ENCODE assay signal across 21 mouse cellular contexts in the genomic region with DNA sequence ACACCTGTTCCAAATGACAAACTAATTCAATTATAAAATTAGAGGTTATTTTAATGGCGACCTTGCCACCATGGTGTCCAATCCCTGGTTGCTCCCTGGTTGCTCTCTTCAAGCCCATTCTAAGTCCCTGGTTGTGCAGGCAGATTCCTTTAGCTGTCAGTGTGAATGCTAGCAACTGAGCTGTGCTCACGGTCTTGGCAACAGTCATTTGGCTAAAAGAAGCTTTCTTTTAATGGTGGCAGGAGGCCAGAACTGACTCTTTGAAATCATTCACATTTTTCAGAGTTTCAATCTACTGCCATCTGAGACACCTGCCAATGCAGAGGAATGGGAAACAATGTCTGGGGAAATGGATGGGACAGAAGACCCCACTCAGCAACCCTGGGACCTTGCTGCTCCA. TPM values are rescaled to one million over a fixed set of nuclear protein-coding genes. Genes with fewer than 3 reads are reported as not detected.
DNase-seq lines count a peak whose midpoint lies in the region; ATAC-seq lines count a peak whose summit lies in the region.
"Had no signal": no experiment of that assay in that cellular context is flagged by ENCODE, and none has a peak within 500 bp of the region (broad histone marks: within the 10 kb centered on the region; RNA-seq: fewer than 3 reads in every experiment).

No protein-coding gene starts in this region.

- H3K9ac ChIP-seq in forebrain, embryonic 15.5 days (replicated peaks) = no peak overlapping the region
- H3K9ac ChIP-seq in forebrain, embryonic 13.5 days = no peak overlapping the region
- H3K9ac ChIP-seq: neural tube, embryonic 13.5 days had no signal

- H3K9me3 ChIP-seq in forebrain, embryonic 15.5 days = no peaks in the 10 kb centered on the region
- no peaks in the 10 kb centered on the region; the same call in 1 of the 2 replicates for H3K9me3 ChIP-seq in forebrain, embryonic 13.5 days (replicated peaks)

- DNase-seq in layer of hippocampus, adult 9-11 months = peak; percentile 34
- no peak for DNase-seq in layer of hippocampus, adult 11-12 months (ENCODE audit: low spot score)
- DNase-seq in right cerebral cortex, postnatal 36 days (ENCODE audit: low spot score in 2 of 2) = peak; percentile 7 to 13
- no peak for DNase-seq in right cerebral cortex, adult 18-20 months
- peak; percentile 42 for DNase-seq in telencephalon, adult 2 months (ENCODE audit: low read depth, low spot score)
- DNase-seq in kidney, postnatal 4 days = no peak
- DNase-seq: cerebellum, postnatal 25 days; embryo, embryonic 11 days; gastrocnemius, postnatal 25 days; lung, adult 2 months; thymus, postnatal 14 days had no signal

- ATAC-seq in forebrain, embryonic 15.5 days (replicated peaks) = 0 out of 2 replicates have a peak, but pooled peaks have one; percentile 60
- no peak for ATAC-seq in forebrain, embryonic 13.5 days
- ATAC-seq: intestine, postnatal 0 days had no signal

- H3K4me2 ChIP-seq in forebrain, embryonic 15.5 days (replicated peaks) = no peak overlapping the region
- no peak overlapping the region for H3K4me2 ChIP-seq in forebrain, embryonic 13.5 days
- H3K4me2 ChIP-seq: liver, embryonic 11.5 days; neural tube, embryonic 13.5 days had no signal

- no peaks in the 10 kb centered on the region for H3K27me3 ChIP-seq in forebrain, embryonic 15.5 days
- H3K27me3 ChIP-seq in forebrain, embryonic 13.5 days = no peaks in the 10 kb centered on the region
- H3K27me3 ChIP-seq: CH12.LX; megakaryocyte, embryonic 14.5 days; neural tube, embryonic 13.5 days had no signal

- no peaks in the 10 kb centered on the region for H3K36me3 ChIP-seq in forebrain, embryonic 15.5 days
- H3K36me3 ChIP-seq in forebrain, embryonic 13.5 days (ENCODE audit: poor library complexity, severe bottlenecking) = no peaks in the 10 kb centered on the region
- H3K36me3 ChIP-seq: neural tube, embryonic 13.5 days had no signal

- no peak overlapping the region for H3K4me3 ChIP-seq in forebrain, embryonic 15.5 days
- H3K4me3 ChIP-seq in forebrain, embryonic 13.5 days = no peak overlapping the region
- H3K4me3 ChIP-seq: layer of hippocampus, adult 2 months; megakaryocyte, embryonic 14.5 days; neural tube, embryonic 13.5 days had no signal

- WGBS in forebrain, embryonic 15.5 days = 54% methylated on average over 2 of the region's 2 CpGs
- WGBS in forebrain, embryonic 13.5 days = 60% methylated on average over 2 of the region's 2 CpGs

- H3K27ac ChIP-seq in forebrain, embryonic 15.5 days (replicated peaks) = no peak overlapping the region
- H3K27ac ChIP-seq in forebrain, embryonic 13.5 days = no peak overlapping the region
- H3K27ac ChIP-seq: layer of hippocampus, adult 2 months; neural tube, embryonic 13.5 days; stomach, postnatal 0 days had no signal

- peaks cover 7% of the 10 kb centered on the region for H3K4me1 ChIP-seq in forebrain, embryonic 15.5 days
- H3K4me1 ChIP-seq in forebrain, embryonic 13.5 days = no peaks in the 10 kb centered on the region
- H3K4me1 ChIP-seq: megakaryocyte, embryonic 14.5 days; neural tube, embryonic 13.5 days had no signal

RNA-seq across cellular contexts. Expression of gene Iyd, which starts 43.2 kb away (rescaled TPM):
- polyA plus RNA-seq in forebrain, embryonic 15.5 days (2015; fragmentation: Nextera tagmentation; extraction: Ambion mirVana) = 0.46 and 0.51 TPM in 2 replicates
- polyA plus RNA-seq in forebrain, embryonic 13.5 days (2015; fragmentation: Nextera tagmentation; extraction: Ambion mirVana) = 0.24 and 0.37 TPM in 2 replicates
- polyA plus RNA-seq: limb, embryonic 11.5 days had no signal

Comparison
In these comparisons a context has a peak if more than half of its experiments do, and no peak if none do; other contexts are left out.
1. DNase-seq: peak in layer of hippocampus, adult 9-11 months (single experiment), right cerebral cortex, postnatal 36 days (2 of 2) and telencephalon, adult 2 months (single experiment); none in layer of hippocampus, adult 11-12 months (single experiment), right cerebral cortex, adult 18-20 months (single experiment) and kidney, postnatal 4 days (0 of 2).